Mouse (Mus musculus) right cerebral cortex, adult 18-20 months (tissue): Measurements from ENCODE around the gene Nrtn.

Experiments used
- DNase-seq: peaks from one replicate; pipeline ENCODE4 v3.0.0; 2022; ENCODE audit warnings: mixed read lengths

The Nrtn gene

GRCm38 (mm10) chr17:56757416-56758123 lies at the start of gene Nrtn:
Gene Nrtn (minus strand): TSS chr17:56757530.
- peak; percentile 67 for DNase-seq

DNA sequence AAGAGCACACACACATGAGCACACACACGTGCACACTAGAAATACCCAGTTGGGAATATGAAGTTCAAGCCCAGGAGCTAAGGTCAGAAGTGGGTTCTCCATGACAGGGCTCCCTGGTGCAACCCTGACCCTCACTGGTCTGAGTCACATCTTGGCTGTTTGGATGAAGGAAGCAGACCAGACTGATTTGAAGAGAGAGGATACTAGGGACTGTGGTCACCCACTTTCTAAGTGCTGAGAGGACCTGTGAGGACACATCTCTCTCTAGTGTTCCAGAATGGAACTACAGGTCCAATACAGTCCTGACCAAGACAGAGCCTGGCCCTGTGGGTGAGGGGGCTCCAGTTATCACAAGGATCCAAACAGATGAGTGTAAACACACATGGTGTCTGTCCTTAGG lies 48.5 kb upstream of the Nrtn start:
- no peak for DNase-seq

DNA sequence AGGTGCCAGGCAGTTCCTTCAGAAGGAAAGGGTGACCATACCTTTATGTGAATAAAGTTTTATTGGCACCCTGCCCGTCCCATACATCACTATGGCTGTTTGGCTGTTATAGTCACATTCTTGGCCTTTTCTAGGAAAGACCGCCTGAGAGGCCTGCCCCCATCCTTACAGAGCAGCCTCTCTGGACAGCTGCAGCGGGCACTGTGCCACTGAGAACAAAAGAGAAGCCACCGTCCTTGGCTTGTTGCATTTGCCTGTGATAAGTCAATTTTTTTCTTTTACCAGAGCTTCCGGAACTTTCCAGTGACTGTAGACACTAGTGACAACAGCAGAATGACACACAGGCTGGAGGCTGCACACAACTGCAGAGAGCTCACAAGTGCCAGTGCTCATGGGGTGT lies 47.6 kb upstream of the Nrtn start:
- DNase-seq: no peak

DNA sequence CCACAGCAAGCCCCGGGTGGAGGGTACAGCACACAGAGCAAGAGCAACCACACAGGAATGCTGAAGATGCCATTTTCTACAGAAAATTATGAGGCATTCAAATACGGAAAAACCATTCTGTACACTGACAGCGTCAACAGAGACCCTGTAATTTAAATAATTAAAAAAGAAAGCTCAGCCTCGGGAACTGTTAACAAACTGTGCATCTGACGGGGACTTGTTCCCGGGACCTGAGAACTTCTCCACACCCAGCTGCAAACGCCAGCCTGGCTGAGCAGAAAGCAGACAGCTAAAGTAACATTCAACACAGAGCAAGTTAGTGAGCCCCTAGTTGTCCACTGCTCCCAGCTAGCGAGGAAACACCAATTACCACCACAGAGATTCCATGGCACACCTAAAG lies 44.7 kb upstream of the Nrtn start:
- DNase-seq: no peak

GRCm38 (mm10) chr17:56799276-56799675 lies 41.9 kb upstream of the Nrtn start:
- DNase-seq: no peak

- DNase-seq: no peak
These were observed 36.4 kb upstream of the Nrtn start for GRCm38 (mm10) chr17:56793614-56794319.

DNA sequence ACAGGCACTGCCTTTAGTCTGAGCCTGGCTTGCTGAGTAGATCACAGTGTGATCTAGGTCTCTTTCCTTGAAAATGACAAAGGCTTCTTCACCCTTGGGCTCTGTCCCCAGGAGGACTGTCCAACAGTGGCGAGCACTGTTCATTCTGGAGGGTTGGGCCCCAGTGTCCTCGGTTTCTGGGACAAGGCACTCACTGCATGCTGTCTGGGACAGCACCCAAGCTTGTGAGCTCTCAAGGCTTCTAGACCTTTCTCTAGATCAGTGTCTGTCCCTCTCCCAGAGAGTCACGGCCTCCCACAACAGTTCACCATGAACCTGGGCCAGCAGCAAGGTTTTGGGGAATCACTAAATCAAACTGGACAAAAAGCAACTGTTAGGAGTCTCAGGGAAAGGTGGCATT lies 35.3 kb upstream of the Nrtn start:
- DNase-seq: no peak

GRCm38 (mm10) chr17:56789286-56789685 lies 32.0 kb upstream of the Nrtn start:
- no peak for DNase-seq

DNA sequence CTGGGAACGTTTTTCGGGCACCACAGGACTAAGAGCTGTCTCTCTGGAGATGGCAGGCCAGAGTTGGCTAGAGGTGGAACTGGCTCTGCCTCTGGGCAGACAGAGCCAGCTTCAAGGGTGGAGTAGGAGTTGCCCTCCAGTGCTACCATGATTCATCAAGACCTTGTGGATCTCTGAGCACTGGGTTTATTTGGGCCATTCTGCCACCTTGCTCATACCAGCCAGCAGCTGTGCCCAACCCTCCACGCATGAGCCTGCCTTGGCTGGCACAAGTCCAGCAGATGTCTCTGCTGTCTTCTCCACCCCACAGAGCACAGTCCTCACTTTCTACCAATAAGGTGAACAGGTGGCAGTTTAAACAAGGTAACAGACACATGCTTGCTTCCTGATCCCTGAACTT lies 31.6 kb upstream of the Nrtn start:
- no peak for DNase-seq

DNA sequence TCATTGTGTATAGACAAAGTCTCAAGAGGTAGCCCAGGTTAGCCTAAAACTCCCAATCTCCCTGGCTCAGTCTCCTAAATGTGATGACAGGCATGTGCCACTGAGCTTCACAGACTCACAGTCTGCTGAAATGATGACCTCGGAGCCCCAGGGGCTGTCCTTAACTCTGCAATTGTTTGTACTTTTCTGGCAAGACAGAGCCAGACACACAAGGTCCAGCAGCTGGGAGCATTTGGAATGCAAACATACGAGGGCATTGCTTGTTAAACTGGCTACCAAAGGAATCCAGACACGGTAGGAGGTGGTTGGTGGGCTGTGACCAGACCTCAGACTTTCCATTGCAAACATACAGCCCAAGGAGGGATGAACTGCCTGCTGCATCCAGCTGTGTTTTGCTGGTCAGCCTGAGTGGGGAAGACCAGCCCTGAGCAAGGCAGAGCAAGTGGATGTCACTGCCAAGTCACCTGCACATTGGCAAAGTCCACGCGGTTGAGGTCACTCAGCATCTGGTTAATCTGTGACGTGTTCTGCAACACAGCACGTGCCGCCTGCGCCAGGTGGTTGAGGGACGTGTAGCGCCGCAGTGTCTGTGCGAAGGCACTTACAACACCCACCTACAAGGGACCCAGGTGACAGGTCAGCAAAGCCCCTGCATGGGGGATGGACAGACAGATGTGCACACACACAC lies 23.1 kb upstream of the Nrtn start:
- no peak for DNase-seq

DNA sequence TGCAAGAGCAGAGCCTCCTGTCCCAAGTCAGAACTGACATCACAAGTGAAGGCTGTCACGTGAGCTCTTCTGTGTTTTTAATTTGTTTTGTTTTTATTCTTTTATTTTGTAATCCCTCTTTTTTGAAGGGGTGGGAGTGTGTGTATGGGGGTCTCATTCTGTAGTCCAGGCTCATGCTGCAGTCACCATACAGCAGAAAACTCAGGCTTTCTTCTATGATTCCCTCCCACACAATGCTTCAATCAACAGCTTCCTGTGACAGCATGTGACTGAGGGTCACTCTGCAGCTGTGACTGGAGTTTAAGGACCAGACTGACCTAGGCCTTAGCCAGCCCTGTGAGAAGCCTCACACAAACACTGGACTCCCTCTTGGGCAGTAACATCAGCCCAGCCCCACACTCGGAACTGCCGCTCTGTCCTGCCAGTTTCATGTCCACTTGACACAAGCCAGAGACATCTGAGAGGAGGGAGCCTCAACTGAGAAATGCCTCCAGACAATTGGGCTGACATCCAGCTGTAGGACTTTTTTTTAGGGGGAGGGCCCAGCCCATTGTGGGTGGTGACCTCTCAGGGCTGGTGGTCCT lies 21.5 kb upstream of the Nrtn start:
- DNase-seq: no peak

DNA sequence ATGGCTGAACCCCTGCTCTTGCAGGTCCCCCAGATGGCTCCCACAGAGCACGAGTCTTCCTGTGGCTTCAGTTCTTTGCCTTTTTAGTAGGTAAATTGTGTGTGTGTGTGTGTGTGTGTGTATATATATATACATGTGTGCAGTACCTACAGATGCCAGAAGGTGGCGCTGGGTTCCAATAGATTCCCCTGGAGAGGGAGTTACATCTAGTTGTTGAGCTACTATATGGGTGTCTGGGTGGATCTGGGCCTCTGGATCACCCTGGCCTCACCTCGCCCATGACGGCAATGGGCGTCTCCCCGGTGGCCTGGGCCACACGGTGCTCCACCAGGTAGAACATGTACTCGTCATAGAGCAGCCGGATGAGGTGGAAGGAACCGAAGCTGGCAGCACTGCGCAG lies 20.2 kb upstream of the Nrtn start:
- DNase-seq: no peak

DNA sequence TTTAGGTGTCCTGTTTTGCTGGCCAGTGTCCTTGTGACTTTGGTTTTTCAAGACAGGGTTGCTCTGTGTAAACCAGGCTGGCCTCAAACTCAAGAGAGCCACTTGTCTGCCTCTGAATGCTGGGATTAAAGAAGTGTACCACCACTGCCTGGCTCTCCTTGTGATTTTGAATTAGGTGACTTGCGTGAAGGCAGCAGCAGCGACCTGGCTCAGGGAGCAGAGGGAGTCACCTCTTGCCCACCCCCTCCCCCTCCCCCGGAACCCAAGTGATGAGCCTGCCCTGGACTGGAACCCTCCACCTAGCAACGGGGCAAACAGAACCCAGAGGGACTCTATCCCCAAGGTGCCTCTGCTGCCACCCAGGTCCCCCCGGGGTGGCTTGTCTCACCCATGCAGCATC lies 12.6 kb upstream of the Nrtn start, which contains the start of gene Prr22:
Prr22 (plus strand) TSS at position 301 of the 400 bp plus-strand sequence.
- no peak for DNase-seq

DNA sequence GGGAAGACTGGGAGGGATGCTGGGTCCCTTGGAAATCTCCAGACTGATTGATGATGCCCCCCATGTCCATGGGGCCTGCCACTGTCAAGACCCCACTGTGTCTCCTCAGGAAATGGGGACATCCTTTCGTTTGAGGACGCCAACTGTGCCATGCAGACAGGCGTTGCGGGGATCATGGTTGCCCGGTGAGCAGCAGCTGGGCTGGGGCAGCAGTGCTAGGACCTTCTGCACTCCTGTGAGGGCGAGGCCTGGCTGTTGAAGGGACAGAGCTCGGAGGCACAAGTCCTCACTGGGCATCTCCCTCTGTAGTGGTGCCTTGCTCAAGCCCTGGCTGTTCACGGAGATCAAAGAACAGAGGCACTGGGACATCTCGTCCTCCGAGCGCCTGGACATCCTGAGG lies 11.6 kb upstream of the Nrtn start:
- no peak for DNase-seq

- DNase-seq: no peak
These were observed 10.3 kb upstream of the Nrtn start for GRCm38 (mm10) chr17:56767531-56768135.

- no peak for DNase-seq
These were observed 9.5 kb upstream of the Nrtn start for GRCm38 (mm10) chr17:56766631-56767405.

DNA sequence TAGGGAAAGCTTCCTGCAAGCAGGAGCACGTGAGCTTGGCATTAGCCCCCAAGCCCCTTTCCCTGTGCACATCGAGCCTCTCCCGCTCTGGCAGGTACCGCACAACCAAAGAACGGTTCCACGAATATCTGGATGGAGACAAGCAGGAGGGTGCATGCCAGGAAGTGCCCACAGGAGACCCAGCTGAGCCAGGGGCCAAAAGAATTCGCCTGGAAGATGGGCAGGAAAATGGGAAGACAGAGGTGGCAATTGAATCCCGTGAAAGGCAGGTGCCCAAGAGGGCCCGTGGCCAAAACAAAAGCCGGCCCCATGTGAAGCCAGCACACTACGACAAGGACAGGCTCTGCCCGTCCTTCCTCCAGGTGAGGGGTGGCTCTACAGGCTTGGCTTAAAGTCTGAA lies 8.1 kb upstream of the Nrtn start:
- no peak for DNase-seq

- DNase-seq: peak; percentile 90
These were observed 7.4 kb upstream of the Nrtn start, which contains the start of gene Dus3l for GRCm38 (mm10) chr17:56764474-56765354. Gene Dus3l (plus strand): TSS chr17:56764757.

- DNase-seq: no peak
These were observed 6.5 kb upstream of the Nrtn start for GRCm38 (mm10) chr17:56763741-56764250.

GRCm38 (mm10) chr17:56762769-56763731 lies 5.7 kb upstream of the Nrtn start:
- peak; percentile 51 for DNase-seq
